9 mouse cellular contexts compared by ENCODE assay signal in the genomic region with DNA sequence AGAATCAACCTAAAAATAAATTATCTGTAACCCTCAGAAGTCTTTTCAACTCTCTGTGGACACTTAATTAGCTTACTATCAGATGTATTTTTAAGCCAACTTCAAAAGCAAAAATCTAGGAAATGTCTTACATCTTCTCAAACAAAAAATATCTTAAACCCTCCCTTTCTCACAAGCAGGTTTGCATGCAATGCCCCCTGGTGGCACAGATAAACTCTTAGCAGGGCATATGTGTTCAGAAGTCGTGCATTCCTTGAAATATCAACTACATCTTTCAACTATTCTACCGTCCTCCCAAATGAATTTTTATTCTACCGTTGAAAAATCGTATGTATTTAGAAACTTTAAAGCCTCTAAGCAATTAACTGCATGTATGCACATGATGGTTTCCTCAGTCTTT. TPM values are rescaled to one million over a fixed set of nuclear protein-coding genes. Genes with fewer than 3 reads are reported as not detected.
DNase-seq lines count a peak whose midpoint lies in the region.
"Had no signal": no experiment of that assay in that cellular context is flagged by ENCODE, and none has a peak within 500 bp of the region (broad histone marks: within the 10 kb centered on the region; RNA-seq: fewer than 3 reads in every experiment).

No protein-coding gene starts in this region.

- intact Hi-C loops in heart, postnatal 10 days (cut with DNase I) = no loop called here
- intact Hi-C loops in heart, postnatal 25 days (cut with DNase I) = loop anchor here (2.0 kb wide), 1 partner anchor 330 kb away; no protein-coding TSS in a partner anchor
- intact Hi-C loops in left cerebral cortex, postnatal 10 days (cut with DNase I) = no loop called here

- H3K9me3 ChIP-seq in midbrain, embryonic 10.5 days (replicated peaks) = no peaks in the 10 kb centered on the region
- H3K9me3 ChIP-seq: neural tube, embryonic 13.5 days had no signal

- 72% methylated on average over 4 of the region's 4 CpGs for WGBS in midbrain, embryonic 10.5 days

- H3K4me3 ChIP-seq in midbrain, embryonic 10.5 days = no peak overlapping the region
- H3K4me3 ChIP-seq: neural tube, embryonic 13.5 days had no signal

- peak; percentile 27 to 55 for DNase-seq in heart, postnatal 10 days
- DNase-seq in heart, postnatal 25 days (ENCODE audit: low spot score) = no peak
- peak; percentile 70 for DNase-seq in 416B (ENCODE audit: low read depth)
- peak; percentile 29 for DNase-seq in MN1 (ENCODE audit: low spot score)
- DNase-seq in forelimb bud, embryonic 11.5 days (ENCODE audit: low read depth, low spot score) = peak; percentile 57
- DNase-seq in left cerebral cortex, postnatal 10 days (ENCODE audit: extremely low spot score in 1 of 2, low spot score in 2 of 2) = peak; percentile 46 to 54
- peak; percentile 47 to 68 for DNase-seq in right cerebral cortex, postnatal 10 days (ENCODE audit: low spot score in 2 of 2)
- DNase-seq in midbrain, embryonic 10.5 days (ENCODE audit: low spot score) = no peak

- no peak overlapping the region for H3K27ac ChIP-seq in midbrain, embryonic 10.5 days (replicated peaks)
- H3K27ac ChIP-seq: neural tube, embryonic 13.5 days had no signal

- H3K4me1 ChIP-seq in midbrain, embryonic 10.5 days = 0 out of 2 replicates have a peak, but pooled peaks cover 6% of the 10 kb centered on the region
- H3K4me1 ChIP-seq: neural tube, embryonic 13.5 days had no signal

- H3K36me3 ChIP-seq in midbrain, embryonic 10.5 days = no peaks in the 10 kb centered on the region
- H3K36me3 ChIP-seq: neural tube, embryonic 13.5 days had no signal

- no peaks in the 10 kb centered on the region for H3K27me3 ChIP-seq in midbrain, embryonic 10.5 days (ENCODE audit: low read depth, poor library complexity, severe bottlenecking)
- H3K27me3 ChIP-seq: neural tube, embryonic 13.5 days had no signal

RNA-seq across cellular contexts. Expression of a gene that starts 39.1 kb away (rescaled TPM):
- 100 to 1,000 TPM; 153 to 156 TPM for total RNA-seq in heart, postnatal 10 days (2021)
- 100 to 1,000 TPM; 242 to 244 TPM for total RNA-seq in heart, postnatal 25 days (2021)
- total RNA-seq in left cerebral cortex, postnatal 10 days (2021) = 10 to 100 TPM; 34.8 to 38.6 TPM
- polyA plus RNA-seq in midbrain, embryonic 10.5 days (2016; fragmentation: Nextera tagmentation; extraction: Ambion mirVana) = 77.4 and 83.2 TPM in 2 replicates

Comparison
In these comparisons a context has a peak if more than half of its experiments do, and no peak if none do; other contexts are left out.
1. DNase-seq: peak in heart, postnatal 10 days (2 of 2), 416B (single experiment), MN1 (single experiment), forelimb bud, embryonic 11.5 days (single experiment), left cerebral cortex, postnatal 10 days (2 of 2) and right cerebral cortex, postnatal 10 days (2 of 2); none in heart, postnatal 25 days (single experiment) and midbrain, embryonic 10.5 days (single experiment).